Mouse (Mus musculus) T-helper 1 cell (primary cell): ENCODE measurements around the gene Dag1.
"Not testable (repeated sequence)": the region's sequence is repeated elsewhere in the genome, so short reads cannot be mapped to it uniquely, and the experiment has no call there.

Experiments
- in situ Hi-C: fragments of 300-600 bp; cut with MboI, MseI; formaldehyde crosslinking; loops from one replicate; pipeline ENCODE4 v1.15.1; 2025; ENCODE audit warnings: high pct_unique_total_duplicates

Dag1 gene

DNA sequence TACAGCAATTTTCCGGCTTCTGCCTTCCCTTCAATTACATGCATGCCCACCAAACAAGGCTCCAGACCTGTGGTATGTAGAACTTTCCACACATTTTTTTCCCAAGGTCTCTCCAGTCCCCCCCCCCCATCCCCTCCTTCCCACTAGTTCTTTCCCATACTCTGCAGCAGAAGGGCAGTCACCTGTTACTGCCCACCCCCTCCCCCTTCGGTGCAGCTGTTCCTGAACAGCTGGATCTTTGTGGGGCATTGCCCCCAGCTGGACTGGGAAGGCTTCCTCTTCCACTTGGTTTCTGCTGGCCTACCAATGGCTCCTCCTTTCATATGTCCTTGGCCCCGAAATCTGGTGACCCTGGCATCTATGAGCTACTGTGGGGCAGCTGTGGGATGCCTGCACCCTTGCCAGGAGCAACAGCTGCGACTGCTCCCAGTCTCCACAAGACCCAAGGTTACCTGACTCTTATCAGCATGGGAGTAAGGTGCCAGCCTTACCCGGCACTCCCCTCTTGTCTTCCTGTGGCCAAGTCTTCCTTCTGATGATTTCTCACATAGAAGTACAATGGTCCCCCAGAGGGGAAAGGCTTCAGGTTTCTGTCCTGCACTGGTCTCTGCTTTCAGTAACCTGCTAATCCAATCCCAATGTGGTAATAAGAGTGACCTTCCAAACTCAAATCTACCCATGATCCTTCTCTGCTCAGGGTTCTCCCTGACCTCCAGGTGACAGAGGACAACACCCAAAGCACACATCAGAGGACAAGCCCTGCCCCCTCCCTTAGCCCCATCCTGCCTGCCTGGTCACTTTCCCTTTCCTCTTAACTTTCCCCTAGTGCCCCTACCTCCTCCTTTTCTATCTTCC is 10.9 kb upstream of the Dag1 start:
- in situ Hi-C loops, result no loop called here

DNA sequence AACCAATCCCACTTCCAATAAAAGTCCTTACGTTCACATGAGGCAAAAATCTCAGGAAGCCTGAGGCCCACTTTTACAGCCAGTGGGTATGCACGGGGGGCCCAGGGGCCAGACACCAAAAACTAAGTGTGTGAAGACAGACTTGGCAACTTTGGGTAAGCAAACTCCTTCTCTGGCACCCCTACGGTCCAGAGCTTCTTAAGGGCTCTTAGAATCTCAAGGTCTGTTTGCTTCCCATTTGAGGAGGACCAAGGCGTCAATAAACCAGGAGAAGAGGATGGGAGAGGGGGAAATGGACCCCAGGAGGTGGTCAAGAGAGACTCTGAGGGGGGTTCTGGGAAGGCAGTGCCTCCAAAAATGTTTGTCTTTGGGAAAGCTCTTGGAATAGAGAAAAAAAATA is 9.7 kb upstream of the Dag1 start:
- in situ Hi-C loops, result no loop called here

DNA sequence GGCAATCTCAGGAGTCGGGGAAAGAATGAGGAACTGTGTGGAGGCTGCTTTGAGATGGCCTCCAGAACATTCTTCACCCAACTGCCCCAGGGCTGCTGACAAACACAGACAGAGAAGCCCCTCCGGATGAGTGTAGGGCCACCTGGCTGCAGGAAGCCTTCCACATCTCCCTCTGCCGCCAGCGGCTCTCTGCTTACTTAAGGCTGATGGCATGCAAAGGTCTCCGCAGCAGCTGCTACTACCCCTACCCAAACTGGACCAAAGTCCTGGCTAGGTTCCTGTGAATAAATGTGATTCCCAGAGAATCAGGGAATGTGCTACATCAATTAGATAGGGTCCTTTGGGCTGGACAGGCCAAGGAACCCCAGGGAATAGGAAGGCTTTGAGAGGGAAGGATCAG is 8.9 kb upstream of the Dag1 start:
- in situ Hi-C loops, result no loop called here

DNA sequence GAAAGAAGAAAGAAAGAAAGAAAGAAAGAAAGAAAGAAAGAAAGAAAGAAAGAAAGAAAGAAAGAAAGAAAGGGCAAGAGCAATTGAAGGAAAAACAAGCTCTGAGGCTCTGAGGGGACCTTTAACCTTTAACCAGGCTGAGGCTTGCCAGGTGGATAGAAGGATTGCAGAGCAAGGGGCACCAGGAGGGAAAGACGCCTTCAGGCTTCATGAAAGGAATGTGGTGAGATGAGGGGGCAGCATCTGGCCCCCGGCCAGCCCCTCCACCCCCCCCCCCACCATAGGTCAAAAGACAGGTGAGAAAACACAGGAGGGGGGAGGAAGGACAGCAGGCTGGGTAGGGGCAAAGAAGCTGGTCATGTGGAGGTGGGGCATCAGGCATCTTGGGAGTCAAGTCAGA is 8.2 kb upstream of the Dag1 start:
- in situ Hi-C loops, result no loop called here

DNA sequence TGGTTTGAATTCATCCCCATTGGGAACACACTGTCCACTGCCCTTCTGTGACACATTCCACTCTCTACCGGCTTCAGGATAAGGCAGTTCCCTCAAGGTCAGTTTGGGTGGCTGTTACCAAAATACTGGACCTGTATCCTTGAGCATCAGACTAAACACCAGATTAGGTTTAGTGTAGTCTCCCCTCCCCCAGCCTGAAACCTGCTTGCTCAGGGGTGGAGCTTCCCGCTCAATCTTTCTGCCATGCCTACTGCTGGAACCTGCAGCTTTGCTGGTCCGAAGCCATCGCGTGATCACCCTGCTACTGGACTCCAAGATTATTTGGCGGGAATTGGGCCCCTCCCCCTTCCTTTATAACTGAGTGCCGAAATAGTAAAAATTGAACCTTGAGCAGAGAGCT is 4.9 kb upstream of the Dag1 start:
- in situ Hi-C loops, result not testable (repeated sequence)

DNA sequence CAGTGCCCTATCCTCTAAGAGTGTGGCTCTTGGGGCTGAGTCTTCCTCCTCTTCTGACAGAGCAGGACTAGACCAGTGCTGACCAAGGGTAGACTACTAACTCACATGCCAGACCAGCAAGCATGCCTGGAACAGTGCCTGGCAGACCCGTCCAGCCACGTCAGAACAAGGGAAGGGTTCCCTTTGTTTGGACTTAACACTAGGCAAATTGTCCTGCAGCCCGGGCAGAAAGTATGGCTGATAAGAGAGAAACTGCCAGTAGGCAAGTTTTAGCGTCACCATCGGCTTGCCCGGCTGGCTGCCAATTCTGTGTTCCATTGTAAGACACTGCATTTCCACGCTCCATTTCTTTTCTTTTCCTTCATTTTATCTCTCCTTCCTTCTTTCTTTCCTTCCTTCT is 3.9 kb upstream of the Dag1 start:
- in situ Hi-C loops, result no loop called here

DNA sequence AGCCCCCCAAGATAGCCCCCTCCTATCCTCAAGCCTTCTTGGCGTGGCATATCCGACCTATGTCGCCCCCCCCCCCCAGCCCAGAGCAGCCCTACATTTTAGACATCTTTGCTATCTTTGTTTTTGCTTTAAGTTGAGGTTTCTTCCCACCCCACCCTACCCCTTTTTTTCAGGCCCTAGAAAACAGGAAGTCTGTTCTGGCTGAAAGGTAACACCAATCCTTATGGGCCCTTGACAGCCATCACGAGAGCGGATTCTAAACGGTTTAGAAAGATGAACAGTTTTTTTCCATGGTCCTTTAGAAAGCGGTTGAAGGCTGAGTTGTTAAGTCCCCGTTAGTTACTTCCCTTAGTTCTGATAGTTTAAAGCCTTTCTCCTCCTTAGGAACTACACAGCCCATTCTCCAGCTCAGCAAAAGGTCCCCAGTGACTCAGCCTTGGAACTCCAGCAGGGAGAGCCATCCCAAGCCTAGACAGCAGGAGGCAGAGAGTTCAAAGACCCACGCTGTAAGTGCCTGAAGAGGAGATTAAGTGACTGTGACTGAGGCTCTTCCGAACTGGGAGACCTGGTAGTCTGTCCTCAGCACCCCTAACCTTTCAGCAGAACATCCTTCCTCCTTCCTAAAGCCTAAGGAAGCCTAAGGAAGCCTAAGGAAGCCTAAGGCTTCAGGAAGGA is 2.6 kb upstream of the Dag1 start:
- in situ Hi-C loops, result no loop called here

DNA sequence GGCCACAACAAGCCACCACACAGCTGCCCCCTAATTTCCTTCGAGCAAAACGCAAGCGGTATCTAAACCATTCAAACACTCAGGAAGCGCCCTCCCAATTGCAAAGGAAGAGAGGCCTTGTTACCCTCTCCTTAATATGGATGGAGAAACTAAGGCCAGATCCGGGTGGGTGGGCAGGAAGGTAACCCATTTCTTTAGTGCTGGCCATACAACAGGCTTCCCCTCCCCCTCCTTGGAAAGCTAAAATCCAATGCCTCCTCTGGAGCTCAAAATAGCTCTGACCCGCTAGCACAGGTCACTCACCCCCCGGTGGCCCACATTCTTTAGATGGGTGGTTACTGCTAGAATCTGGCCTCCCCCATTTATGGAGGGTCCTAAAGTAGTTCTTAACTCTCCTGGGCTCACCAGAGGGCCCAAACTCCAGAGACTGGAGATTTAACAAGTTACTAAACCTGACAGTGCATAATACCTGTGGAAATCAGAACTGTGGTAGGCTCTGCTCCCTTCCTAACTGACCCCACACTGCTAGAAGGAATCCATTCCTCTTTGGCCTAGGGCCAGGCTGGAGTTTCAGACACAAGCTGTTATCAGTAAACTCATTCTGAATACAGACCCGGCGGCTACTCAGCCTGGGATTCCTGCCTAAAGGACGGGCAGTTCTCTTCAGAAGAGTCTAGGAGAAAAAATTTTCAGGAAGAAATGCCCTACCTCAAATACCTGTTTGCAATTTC is 598 bp upstream of the Dag1 start:
- in situ Hi-C loops, result no loop called here

DNA sequence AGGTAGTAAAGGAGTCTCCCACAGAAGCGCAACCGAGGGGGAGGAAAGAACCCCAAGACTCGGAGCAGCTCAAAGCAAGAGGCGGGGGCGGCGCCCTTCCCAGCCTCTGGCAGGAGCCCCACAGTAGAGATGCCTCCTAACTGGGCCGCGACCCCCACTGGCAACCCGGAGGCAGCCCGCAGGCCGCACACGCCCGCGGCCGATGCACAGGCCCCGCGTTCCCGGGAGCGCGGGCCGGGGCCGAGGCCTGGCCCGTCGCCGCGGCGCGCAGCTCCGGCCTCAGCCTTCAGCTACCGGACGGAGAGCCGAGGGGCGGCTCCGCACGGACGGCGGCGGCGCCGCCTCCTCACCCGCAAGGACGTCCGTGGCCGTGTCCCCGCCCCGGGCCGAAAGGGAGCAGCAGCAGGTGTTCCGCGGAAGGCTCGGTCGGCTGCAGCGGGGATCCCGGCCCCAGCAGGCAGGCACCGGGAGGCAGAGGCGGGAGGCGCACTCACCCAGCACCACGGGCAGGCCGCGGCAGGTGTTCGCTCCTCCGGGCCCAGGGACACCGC is 552 bp downstream of the Dag1 start:
- in situ Hi-C loops, result no loop called here

DNA sequence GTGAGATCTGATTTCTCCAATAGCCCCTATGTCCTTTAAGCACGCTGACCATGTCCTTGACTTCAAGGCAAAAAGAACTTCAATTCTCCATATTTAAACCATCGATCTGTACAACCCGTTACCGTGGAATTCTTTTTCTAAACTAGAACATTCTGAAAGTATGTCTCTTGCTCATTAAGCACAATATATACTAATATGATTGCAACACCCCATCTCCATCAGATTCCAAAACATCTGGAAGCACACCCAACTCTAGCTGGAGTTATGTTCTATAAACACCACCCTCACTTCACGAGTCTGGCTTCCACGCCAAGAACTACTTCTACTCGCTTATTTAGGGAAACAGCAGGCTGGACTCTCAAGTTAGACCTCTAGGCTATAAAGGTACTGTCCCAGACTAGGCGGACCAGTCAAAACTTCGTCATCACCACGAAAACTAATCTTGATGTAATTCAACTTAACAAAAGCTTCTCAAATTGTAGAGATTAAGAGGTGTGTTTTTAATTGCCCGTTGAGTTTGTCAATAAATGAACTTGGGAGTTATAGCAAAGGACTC is 1.2 kb downstream of the Dag1 start:
- in situ Hi-C loops, result no loop called here

DNA sequence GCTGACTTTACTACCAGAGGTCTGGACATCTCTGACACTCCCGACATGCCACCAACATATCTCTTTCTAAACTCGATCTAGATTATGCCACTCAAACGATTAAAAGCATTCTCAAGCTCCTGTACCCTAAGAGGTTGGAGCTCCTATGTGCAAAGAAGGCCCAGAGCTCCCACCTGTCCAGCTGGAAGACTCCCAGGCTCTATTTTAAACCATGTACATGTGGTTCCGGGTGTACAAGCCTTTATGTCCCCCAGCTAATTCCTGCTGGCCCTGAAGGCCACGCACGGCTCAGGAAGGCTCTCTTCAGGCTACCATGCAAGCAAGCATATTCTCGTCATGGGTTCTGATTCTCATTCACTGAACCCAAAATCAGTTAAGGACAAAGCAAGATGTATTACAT is 1.9 kb downstream of the Dag1 start:
- in situ Hi-C loops, result no loop called here

DNA sequence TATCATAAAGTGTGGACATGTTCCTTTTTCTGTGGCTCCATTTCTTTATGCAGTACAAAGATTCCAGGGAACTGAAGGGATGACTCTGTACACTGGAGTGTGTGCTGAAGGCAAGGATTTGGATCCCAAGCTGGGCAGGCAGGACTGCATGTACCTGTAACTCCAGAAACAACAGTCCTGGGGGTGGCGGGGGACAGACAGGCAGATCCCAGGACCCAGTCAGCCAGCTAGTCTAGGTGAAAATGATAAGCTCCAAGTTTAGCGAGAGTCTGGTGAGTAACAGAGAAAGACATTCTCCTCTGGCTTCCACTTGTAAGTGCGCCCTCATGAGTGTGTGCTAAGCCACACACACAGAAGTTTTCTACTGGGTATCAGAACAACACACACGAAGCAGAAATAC is 3.2 kb downstream of the Dag1 start:
- in situ Hi-C loops, result no loop called here

DNA sequence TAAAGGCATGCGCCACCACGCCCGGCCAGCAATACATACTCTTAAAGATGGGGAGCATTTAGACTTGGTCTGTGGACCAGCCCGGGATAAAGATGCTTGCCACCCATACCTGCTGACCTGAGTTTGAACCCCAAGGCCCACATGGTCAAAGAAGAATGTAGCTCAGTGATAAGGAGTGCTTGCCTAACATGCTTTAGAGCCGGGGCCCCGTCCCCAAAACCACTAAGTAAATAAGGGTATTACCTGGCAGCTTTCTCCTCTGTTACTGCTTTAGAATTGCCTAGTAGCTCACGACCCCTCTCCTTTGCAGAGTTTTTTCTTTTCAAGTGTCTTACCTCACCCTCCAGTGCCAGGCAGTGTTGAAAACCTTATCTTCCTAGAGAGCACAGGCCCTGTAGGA is 11.0 kb downstream of the Dag1 start:
- in situ Hi-C loops, result loop anchor here (5.0 kb wide), 1 partner anchor 50 kb away; no protein-coding TSS in a partner anchor

DNA sequence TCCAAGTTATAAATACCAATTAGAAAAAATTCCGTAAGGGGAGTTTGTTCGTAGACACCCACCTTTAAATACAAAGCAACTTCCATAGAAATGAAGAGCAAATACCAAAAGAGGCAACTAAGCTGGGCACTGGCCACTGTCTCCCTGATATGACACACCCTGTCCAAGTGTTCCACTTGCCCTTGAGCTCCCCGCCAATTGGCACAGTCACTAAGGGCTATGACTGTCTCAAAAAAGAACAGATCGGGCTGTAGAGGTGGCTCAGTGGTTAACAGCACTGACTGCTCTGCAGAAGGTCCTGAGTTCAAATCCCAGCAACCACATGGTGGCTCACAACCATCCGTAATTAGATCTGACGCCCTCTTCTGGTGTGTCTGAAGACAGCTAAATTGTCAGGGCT is 11.9 kb downstream of the Dag1 start:
- in situ Hi-C loops, result loop anchor here (5.0 kb wide), 1 partner anchor 50 kb away; no protein-coding TSS in a partner anchor

DNA sequence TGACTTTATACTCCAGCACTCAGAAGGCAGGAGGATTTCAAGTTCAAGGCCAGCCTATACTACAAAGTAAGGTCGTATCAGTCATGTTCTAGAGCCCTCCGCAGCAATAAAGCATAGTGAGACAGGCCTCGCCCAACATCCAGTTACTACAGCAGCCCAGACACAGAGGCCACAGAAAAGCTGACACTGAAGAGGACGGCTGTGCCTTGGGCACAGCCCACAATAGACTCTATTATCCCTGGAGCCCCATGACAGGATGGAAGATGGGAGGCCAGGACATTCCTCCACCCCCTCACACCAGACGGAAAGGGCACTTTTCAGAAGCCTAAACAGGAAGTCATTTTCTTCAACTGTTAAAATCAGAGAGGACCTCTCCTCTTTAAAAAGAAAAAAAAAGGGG is 14.8 kb downstream of the Dag1 start:
- in situ Hi-C loops, result no loop called here

DNA sequence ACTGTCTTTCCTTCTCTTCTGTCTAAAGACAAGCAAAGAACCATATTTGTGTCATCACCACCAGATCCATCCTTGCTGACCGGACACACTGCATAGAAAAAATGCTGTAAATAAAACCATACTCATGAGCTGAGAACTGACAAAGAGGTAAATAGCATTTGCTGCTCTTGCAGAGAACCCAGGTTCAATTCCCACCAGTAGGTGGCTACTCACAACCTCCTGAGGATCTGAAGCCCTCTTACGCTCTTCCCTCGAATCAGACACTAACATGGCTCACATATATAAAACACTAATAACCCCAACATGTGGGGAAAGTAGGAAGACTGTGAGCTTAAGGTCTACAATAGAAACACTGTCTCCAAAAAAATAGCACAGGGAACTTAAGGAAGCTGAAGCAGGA is 18.8 kb downstream of the Dag1 start:
- in situ Hi-C loops, result no loop called here

DNA sequence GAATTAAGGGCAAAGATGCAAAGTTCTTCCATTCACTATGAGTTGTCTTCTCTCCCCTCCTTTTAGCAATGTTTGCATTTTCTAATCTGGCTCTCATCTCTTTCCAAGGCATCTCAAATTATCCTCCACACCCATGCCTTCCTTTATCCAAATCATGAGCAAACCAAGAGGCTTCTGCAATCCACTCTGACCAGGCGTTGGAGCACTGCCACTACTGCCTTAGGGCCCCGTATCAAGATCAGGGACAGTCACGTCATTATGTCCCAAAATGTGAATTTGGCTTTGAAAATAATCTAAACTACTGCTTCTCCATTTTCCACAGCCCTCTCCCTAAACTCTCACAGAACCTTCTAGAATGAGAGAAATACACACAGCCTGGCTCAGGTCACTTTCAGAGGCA is 19.2 kb downstream of the Dag1 start:
- in situ Hi-C loops, result no loop called here

DNA sequence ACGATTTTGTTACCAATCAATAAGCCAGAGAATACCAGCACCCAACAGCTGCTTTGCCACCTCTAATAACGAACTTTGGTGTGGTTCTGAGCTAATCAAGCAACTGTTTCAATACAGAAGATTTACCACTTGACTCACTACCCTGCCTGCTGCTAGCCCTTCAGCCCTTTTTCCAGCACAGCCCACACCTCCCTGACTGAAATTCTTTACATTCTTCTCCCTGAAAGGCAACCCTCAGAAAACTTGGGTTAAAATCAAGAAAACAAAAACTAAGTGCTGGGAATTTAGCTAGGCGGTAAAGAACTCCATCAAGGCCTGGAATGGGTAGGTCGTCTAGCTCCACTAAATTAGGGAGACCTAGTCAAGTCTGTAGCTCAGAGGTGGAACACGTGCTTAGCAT is 23.8 kb downstream of the Dag1 start:
- in situ Hi-C loops, result no loop called here

DNA sequence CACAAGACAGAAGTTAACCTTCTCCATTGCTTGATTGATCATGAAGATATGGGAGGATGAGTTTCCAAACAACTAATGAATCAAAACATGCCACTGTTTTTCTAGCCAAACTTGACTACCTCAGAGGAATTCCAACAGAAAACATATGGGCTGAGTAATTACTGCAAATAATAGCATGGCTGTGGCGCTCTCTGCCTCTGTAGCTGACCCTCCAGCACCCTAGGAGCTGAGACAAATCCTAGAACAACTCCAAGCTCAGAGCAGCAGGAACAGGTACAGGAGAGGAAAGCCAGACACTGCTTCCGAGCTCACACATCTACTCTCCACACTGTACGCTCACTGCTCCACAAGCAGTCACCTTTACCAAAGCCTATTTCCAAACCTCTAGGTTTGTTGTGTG is 24.9 kb downstream of the Dag1 start:
- in situ Hi-C loops, result no loop called here

DNA sequence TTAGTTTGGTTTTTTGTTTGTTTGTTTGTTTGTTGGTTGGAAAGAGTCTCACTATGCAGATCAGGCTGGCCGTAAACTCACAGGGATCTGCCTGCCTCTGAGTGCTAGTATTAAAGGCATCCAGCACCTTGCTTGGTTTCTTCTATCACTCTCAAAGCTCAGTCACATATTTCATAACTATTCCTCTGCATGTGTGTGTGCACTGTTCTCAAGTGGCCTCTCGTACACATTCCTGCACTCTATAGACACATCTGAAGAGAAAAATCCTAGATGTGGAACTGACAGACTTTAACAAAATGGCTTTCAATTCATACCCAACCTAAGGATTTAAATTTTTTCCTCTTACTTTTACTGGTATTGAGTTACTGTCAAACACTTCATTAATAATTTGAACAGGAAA is 25.4 kb downstream of the Dag1 start:
- in situ Hi-C loops, result no loop called here

DNA sequence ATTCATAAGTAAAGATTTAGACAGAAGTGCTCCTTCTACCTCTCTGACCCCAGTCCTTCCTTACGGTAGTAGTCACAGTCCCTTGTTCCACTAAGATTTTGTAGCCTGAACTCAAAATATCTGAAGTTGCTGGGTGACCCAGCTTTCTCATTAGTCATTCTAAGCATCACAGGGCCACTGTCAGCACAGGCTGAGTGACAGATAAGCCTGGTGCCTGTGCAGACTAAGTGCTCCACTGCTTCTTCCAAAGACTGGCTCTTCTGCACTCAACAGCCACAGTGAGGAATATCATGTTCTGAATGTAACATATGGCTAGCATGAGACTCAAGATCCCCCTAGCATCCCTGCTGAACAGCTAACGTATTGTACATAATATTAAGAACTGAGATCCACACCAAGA is 29.1 kb downstream of the Dag1 start:
- in situ Hi-C loops, result no loop called here

DNA sequence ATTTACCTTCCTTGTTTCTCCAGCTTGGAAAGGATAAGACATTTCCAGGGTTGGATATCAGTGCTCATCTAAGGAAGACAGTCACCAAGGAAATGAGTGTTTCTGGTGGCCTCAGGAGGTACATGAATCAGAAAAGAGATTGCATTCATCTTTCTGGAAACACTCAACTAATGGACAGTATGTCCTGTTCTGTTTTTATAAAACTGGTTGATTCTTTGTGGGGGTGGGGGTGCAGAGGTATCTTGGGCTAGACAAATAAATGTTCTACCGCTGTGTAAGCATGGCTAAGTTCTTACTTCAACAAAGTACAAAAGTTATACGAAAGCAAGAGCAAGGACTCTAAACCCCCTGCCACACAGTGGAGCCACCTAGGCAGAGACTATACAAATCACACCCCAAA is 30.9 kb downstream of the Dag1 start:
- in situ Hi-C loops, result no loop called here
